Mouse (Mus musculus) heart, adult 2 months (tissue): ENCODE measurements at regions not wholly inside any gene's neighbourhood (a gene's known extent, or its start where the extent isn't known, plus 50 kb on each side); places are given as distances from the start of the nearest gene placed in this dataset.

Source experiments
- CTCF ChIP-seq: fragments of 200-600 bp; IDR thresholded peaks from 2 replicates; pipeline ENCODE4 v1.8.1; 2022; ENCODE audit warnings: antibody characterized with exemption, mild to moderate bottlenecking, moderate library complexity
- EP300 ChIP-seq: fragments of 200-500 bp; IDR thresholded peaks from 2 replicates; pipeline ENCODE4 v1.6.1; 2011; ENCODE audit warnings: low read depth, low read length, control low read depth; ENCODE audit not compliant: insufficient read depth
- POLR2A ChIP-seq: fragments of 200-500 bp; IDR thresholded peaks from 2 replicates; pipeline ENCODE4 v1.6.1; 2011; ENCODE audit warnings: mild to moderate bottlenecking, low read depth, low read length, control low read depth; ENCODE audit not compliant: insufficient read depth

DNA sequence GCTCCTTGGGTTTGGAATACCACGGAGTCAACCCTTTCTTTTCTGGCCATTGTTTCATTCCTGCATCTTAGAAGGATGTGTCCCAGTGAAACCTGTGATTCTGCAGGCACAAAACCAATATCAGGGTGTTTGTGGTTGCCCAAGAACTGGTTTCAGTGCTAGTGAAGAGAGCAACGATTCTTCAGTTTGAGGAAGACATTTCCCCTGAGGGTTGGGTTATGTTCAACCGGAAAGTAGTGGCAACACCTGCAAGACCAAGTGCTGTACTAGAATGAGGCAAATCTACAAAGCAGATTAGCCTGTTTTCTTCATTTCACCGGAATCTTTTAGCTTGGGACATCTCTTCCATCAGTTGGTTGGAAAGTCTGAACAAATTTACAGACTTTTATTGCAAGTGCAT, 52.1 kb upstream of the Nxph1 start:
- TF ChIP-seq CTCF (no peak), POLR2A (no peak), EP300 (no peak)
